Mouse (Mus musculus) embryo, embryonic 9.5 days (tissue): ENCODE measurements around the gene Olfr9.
"Not testable (repeated sequence)": the region's sequence is repeated elsewhere in the genome, so short reads cannot be mapped to it uniquely, and the experiment has no call there.

Source experiments
- DNase-seq: peaks from one replicate; pipeline ENCODE4 v3.0.0-alpha.2; 2017; ENCODE audit errors: extremely low spot score

Olfr9 gene

GRCm38 (mm10) chr10:129004032-129004920 lies 15.0 kb downstream of the Olfr9 start:
- no peak for DNase-seq

- DNase-seq: no peak
Measured at GRCm38 (mm10) chr10:129010288-129010841, 21.1 kb downstream of the Olfr9 start, which contains the start of gene Olfr763. Gene Olfr763 (plus strand): TSS chr10:129010791.

- not testable (repeated sequence) for DNase-seq
Measured at GRCm38 (mm10) chr10:129011511-129011910, 22.3 kb downstream of the Olfr9 start.

- DNase-seq: no peak
Measured at GRCm38 (mm10) chr10:129014477-129014876, 25.2 kb downstream of the Olfr9 start.

DNA sequence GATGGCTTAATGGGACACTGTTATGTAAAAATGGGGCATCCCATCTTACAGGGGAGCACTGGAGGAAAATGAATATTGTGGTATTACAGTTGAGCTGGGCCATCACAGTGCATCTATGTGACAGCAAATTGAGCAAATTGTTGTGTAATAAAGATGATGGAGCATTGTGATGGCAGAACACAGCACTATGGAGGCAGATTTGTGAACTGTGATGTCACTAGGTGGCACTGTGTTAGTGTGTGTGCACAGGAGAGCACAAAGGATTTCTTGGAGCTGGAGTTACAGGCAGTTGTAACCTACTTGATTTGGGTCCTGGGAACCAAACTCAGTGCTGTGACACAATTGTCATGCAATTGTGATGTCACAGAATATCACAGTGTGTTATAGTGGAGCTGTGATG lies 34.1 kb downstream of the Olfr9 start:
- no peak for DNase-seq

DNA sequence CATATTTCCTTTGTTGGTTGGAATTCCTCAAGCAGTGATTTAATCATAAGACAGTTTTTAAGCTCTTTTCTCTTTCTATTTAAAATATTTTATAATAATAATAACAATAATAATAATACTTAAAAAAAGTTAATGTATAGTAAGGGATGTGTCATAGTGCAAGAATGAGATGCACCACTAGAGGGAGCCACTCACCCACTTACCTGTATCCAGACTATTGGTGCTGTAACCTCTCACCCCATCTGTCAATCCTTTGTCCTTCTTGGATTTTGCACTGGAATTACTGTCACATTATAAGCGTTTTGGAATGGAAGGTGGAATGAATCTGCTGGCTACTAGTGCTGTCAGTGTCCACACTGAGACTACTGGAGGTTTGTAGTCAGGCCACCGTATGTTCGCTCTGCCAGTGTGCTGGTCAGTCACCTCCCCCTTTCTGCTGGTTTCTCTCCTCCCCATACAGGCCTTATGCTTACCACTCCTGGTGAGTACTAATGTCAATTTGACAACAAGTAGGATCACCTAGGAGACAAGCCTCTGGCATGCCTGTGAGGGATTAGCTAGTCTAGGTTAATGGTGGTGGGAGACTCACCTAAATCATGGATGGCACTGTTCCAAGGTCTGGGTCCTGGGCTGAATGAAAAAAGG lies 36.9 kb downstream of the Olfr9 start:
- DNase-seq: peak; percentile 54

- DNase-seq: no peak
Measured at GRCm38 (mm10) chr10:129028343-129028742, 39.1 kb downstream of the Olfr9 start.

DNA sequence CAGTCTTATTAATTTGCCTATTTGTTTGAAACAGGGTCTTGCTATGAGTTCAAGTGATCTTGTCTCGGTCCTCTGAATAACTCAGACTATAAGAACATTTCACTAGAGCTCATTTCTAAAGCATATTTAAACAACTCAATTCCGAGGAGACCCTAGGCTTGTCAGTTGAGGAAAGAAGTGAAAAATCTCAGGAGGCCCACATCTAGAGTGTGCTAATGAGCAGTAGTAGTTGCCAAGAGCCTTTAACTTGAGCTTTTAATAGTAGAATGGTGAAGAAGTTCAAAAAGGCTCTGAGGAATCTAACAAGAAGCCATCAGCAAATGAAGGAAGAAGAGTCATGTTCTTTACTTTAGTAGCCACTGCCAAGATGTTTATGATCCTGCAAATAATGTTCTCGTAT lies 50.6 kb downstream of the Olfr9 start, which contains the start of gene Olfr764-ps1:
Olfr764-ps1 (minus strand) TSS at position 101 of the 400 bp plus-strand sequence.
- DNase-seq: no peak
